Mouse (Mus musculus) intestine, embryonic 15.5 days (tissue): ENCODE measurements around the gene Adamts9. TPM values are rescaled to one million over a fixed set of nuclear protein-coding genes. Genes with fewer than 3 reads are reported as not detected.

Source experiments
- ATAC-seq: fragments of 200-750 bp; cut with Nextera tagmentation; 2 replicates; pipeline ENCODE4 v1.8.0; 2017; ENCODE audit warnings: moderate TSS enrichment, moderate library complexity
- H3K27ac ChIP-seq: fragments of 300-500 bp; sonication (generic); 2 replicates; pipeline ENCODE4 v1.5.1; 2015; ENCODE audit warnings: mild to moderate bottlenecking, inconsistent platforms
- H3K27me3 ChIP-seq: fragments of 300-500 bp; sonication (generic); replicated peaks from 2 replicates; pipeline ENCODE4 v1.6.1; 2015; ENCODE audit warnings: inconsistent platforms
- H3K36me3 ChIP-seq: fragments of 300-500 bp; sonication (generic); 2 replicates; pipeline ENCODE4 v1.6.1; 2015; ENCODE audit warnings: inconsistent platforms
- H3K4me1 ChIP-seq: fragments of 300-500 bp; sonication (generic); replicated peaks from 2 replicates; pipeline ENCODE4 v1.6.1; 2015; ENCODE audit warnings: inconsistent platforms
- H3K4me2 ChIP-seq: fragments of 300-500 bp; sonication (generic); replicated peaks from 2 replicates; pipeline ENCODE4 v1.6.1; 2015; ENCODE audit warnings: mild to moderate bottlenecking, inconsistent platforms
- H3K4me3 ChIP-seq: fragments of 300-500 bp; sonication (generic); replicated peaks from 2 replicates; pipeline ENCODE4 v1.5.1; 2015; ENCODE audit warnings: inconsistent platforms
- H3K9ac ChIP-seq: fragments of 300-500 bp; sonication (generic); 2 replicates; pipeline ENCODE4 v1.6.1; 2015; ENCODE audit warnings: inconsistent platforms
- H3K9me3 ChIP-seq: fragments of 300-500 bp; sonication (generic); 2 replicates; pipeline ENCODE4 v1.6.1; 2016; ENCODE audit warnings: inconsistent platforms
- WGBS: fragments of 180-500 bp; shearing (Covaris S2); methylation state at CpG from one replicate; pipeline ENCODE4 v1.1.7; 2015; 5-methylcytosine and 5-hydroxymethylcytosine counted together
- polyA plus RNA-seq: library from polyadenylated mRNA; unstranded; fragments of >200 nt; fragmentation: Nextera tagmentation; extraction: Ambion mirVana; gene quantifications from 2 replicates; pipeline ENCODE4 v1.2.1, GENCODE M21; 2015

The Adamts9 gene
- polyA plus RNA-seq, 1 experiment from 2014 or later = 11.2 TPM

- ATAC-seq = no peak
- no peaks in the 10 kb centered on the region for H3K9me3 ChIP-seq
- WGBS = 60% methylated on average over 4 of the region's 4 CpGs
- no peak overlapping the region for H3K9ac ChIP-seq
- H3K36me3 ChIP-seq = no peaks in the 10 kb centered on the region
- no peak overlapping the region for H3K27ac ChIP-seq
- H3K4me3 ChIP-seq = no peak overlapping the region
- H3K4me1 ChIP-seq = no peaks in the 10 kb centered on the region
- no peaks in the 10 kb centered on the region for H3K27me3 ChIP-seq
- no peak overlapping the region for H3K4me2 ChIP-seq
Measured at GRCm38 (mm10) chr6:92846614-92847013, 96.7 kb downstream of the Adamts9 start.

- H3K9ac ChIP-seq = no peak overlapping the region
- no peak for ATAC-seq
- no peak overlapping the region for H3K4me2 ChIP-seq
- no peak overlapping the region for H3K4me3 ChIP-seq
- H3K9me3 ChIP-seq = no peaks in the 10 kb centered on the region
- WGBS = 63% methylated on average over 8 of the region's 8 CpGs
- no peaks in the 10 kb centered on the region for H3K4me1 ChIP-seq
- no peaks in the 10 kb centered on the region for H3K27me3 ChIP-seq
- no peak overlapping the region for H3K27ac ChIP-seq
- no peaks in the 10 kb centered on the region for H3K36me3 ChIP-seq
Measured at GRCm38 (mm10) chr6:92845898-92846297, 97.4 kb downstream of the Adamts9 start.

- Histone ChIP-seq H3K9me3 (no peaks in the 10 kb centered on the region), H3K4me3 (no peak overlapping the region), H3K27ac (no peak overlapping the region), H3K4me2 (no peak overlapping the region), H3K27me3 (no peaks in the 10 kb centered on the region), H3K9ac (no peak overlapping the region), H3K4me1 (no peaks in the 10 kb centered on the region), H3K36me3 (no peaks in the 10 kb centered on the region)
- 93% methylated on average over 2 of the region's 2 CpGs for WGBS
- no peak for ATAC-seq
Measured at GRCm38 (mm10) chr6:92843474-92843873, 99.8 kb downstream of the Adamts9 start.

DNA sequence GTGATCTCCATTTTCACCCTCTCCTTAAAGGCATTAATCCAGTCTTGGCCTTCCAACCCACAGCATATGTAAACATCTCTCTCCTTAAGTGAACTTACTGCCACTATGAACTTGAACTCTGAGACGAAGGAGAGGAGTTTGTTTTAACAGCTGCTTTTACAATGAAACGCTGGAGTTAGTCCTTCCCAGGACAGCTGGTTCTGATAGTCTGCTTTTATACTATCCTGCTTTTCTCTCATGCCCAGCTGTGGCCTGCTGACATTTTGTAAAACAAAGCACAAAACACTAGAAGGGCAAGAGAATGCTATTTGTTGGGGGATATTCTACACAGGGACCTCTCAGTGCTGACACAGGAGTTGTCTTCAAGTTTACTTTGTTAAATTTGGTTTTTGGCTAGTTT, 101.3 kb downstream of the Adamts9 start:
- Histone ChIP-seq H3K9me3 (no peaks in the 10 kb centered on the region), H3K4me1 (no peaks in the 10 kb centered on the region), H3K27ac (no peak overlapping the region), H3K27me3 (no peaks in the 10 kb centered on the region), H3K4me2 (no peak overlapping the region), H3K9ac (no peak overlapping the region), H3K36me3 (no peaks in the 10 kb centered on the region), H3K4me3 (no peak overlapping the region)
- ATAC-seq = no peak
- WGBS = 26% methylated on average over 2 of the region's 2 CpGs

DNA sequence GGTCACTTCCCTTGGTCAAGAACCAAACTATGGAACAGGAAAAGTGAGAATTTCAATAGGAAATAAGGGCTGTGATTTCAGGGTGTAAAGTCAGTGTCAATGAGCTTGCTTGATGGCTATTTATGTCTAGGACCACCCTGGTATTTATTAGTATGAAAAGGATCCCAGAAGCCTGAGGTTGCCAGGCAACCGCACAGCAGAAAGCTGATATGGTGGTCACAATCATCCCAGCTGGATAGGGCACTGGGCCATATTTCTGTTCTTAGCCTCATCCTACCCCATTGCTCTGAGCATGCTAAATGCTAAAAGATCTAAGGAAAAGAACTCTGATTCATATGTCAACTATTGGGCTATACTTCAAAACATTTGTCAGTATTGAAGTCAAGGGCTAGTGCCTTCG, 112.2 kb downstream of the Adamts9 start:
- Histone ChIP-seq H3K27ac (no peak overlapping the region), H3K9me3 (no peaks in the 10 kb centered on the region), H3K4me1 (no peaks in the 10 kb centered on the region), H3K36me3 (no peaks in the 10 kb centered on the region), H3K9ac (no peak overlapping the region), H3K4me2 (no peak overlapping the region), H3K4me3 (no peak overlapping the region), H3K27me3 (no peaks in the 10 kb centered on the region)
- no peak for ATAC-seq
- WGBS = 93% methylated on average over 2 of the region's 2 CpGs

DNA sequence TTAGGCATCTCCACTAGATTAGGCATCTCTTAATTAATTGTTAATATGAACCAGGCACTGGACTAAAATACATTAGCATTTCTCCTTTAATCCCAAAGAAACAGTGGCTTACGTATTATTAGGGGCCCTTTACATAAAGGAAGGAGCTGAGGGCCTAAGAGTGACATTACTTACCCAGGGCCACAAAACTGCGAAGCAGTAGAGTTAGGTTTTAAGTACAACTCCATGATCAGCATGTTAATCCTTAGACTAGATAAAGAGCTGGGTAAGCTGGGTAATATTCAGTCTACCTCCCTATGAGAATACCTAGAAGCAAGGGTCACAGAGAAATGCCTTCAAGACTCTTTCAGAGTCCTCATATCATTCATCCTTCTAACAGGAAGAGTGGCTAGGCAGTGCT, 114.1 kb downstream of the Adamts9 start:
- H3K27ac ChIP-seq = no peak overlapping the region
- no peaks in the 10 kb centered on the region for H3K27me3 ChIP-seq
- no peaks in the 10 kb centered on the region for H3K9me3 ChIP-seq
- ATAC-seq = no peak
- H3K4me2 ChIP-seq = no peak overlapping the region
- no peak overlapping the region for H3K4me3 ChIP-seq
- no peaks in the 10 kb centered on the region for H3K4me1 ChIP-seq
- WGBS = 94% methylated on average over 2 of the region's 2 CpGs
- no peaks in the 10 kb centered on the region for H3K36me3 ChIP-seq
- no peak overlapping the region for H3K9ac ChIP-seq

DNA sequence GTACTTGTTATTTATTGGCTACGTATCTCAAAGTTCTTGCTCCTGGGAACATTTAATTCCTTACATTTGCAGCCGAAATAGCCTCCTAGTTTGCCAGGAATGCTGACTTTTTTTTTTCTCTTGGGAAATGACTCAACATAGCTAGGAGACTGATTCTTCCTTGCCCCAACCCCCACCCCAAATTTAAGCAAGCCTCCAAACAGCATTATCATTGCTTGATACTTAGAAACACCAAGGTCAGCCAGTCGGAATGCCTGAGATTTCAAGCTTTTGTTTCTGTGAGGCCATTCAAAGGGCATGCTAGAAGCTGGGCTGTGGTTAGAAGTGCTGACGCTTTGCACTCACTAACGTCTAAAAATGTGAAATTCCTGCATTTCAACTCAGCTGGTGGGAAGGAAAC, 115.9 kb downstream of the Adamts9 start:
- Histone ChIP-seq H3K4me1 (no peaks in the 10 kb centered on the region), H3K9ac (no peak overlapping the region), H3K9me3 (no peaks in the 10 kb centered on the region), H3K27me3 (no peaks in the 10 kb centered on the region), H3K4me2 (no peak overlapping the region), H3K27ac (no peak overlapping the region), H3K36me3 (no peaks in the 10 kb centered on the region), H3K4me3 (no peak overlapping the region)
- 59% methylated on average over 5 of the region's 5 CpGs for WGBS
- no peak for ATAC-seq

- H3K4me1 ChIP-seq = no peaks in the 10 kb centered on the region
- no peak overlapping the region for H3K9ac ChIP-seq
- H3K36me3 ChIP-seq = no peaks in the 10 kb centered on the region
- H3K9me3 ChIP-seq = no peaks in the 10 kb centered on the region
- no peak for ATAC-seq
- no peak overlapping the region for H3K4me2 ChIP-seq
- WGBS = 80% methylated on average over 5 of the region's 5 CpGs
- H3K27me3 ChIP-seq = no peaks in the 10 kb centered on the region
- H3K4me3 ChIP-seq = no peak overlapping the region
- no peak overlapping the region for H3K27ac ChIP-seq
Measured at GRCm38 (mm10) chr6:92826561-92826960, 116.7 kb downstream of the Adamts9 start.

DNA sequence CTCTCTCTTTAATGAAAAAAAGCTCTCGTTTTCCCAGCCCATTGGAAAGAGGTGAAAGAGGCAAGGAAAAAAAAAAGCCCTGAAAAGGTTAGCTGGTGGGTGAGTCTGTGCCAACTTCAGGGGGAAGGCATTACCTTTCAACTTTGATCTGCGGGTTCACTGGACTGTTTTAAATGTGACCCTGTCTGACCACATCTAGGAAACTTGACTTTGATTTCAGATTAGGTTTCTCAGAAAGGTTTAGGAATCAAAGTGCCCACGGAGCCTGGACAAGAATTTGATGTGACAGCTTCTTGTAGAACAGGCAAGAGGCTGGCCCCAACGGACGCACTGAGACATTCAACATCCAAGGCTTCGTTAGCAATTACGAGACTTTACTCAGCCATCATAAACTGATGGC, 119.3 kb downstream of the Adamts9 start:
- Histone ChIP-seq H3K27ac (no peak overlapping the region), H3K27me3 (no peaks in the 10 kb centered on the region), H3K4me3 (no peak overlapping the region), H3K36me3 (no peaks in the 10 kb centered on the region), H3K9me3 (no peaks in the 10 kb centered on the region), H3K4me2 (no peak overlapping the region), H3K4me1 (no peaks in the 10 kb centered on the region), H3K9ac (no peak overlapping the region)
- no peak for ATAC-seq
- 88% methylated on average over 7 of the region's 7 CpGs for WGBS

- Histone ChIP-seq H3K9ac (no peak overlapping the region), H3K4me2 (no peak overlapping the region), H3K36me3 (no peaks in the 10 kb centered on the region), H3K4me1 (no peaks in the 10 kb centered on the region), H3K4me3 (no peak overlapping the region), H3K27me3 (no peaks in the 10 kb centered on the region), H3K9me3 (no peaks in the 10 kb centered on the region), H3K27ac (no peak overlapping the region)
- WGBS = 71% methylated on average over 6 of the region's 6 CpGs
- no peak for ATAC-seq
Measured at GRCm38 (mm10) chr6:92822006-92822405, 121.3 kb downstream of the Adamts9 start.

DNA sequence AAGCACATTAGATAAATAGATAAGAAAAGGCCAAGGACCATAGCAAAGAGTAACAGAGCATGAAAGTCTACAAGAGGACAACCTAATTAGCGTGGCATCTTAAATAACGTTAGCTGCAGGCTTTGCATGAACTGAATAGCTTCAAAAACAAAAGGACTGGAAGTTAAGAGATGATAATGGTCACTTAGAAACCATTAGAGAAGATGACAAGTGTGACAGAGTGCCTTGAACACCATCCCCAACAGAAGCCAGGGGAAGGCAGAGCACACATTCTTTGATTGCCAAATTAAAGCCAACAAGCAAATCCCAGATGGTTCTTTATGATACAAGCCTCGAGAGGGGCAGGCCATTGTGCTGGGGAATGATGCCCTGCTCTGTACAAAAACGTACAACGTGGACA, 121.7 kb downstream of the Adamts9 start:
- Histone ChIP-seq H3K9me3 (no peaks in the 10 kb centered on the region), H3K4me2 (no peak overlapping the region), H3K36me3 (no peaks in the 10 kb centered on the region), H3K27ac (no peak overlapping the region), H3K4me3 (no peak overlapping the region), H3K4me1 (no peaks in the 10 kb centered on the region), H3K27me3 (no peaks in the 10 kb centered on the region), H3K9ac (no peak overlapping the region)
- 80% methylated on average over 5 of the region's 5 CpGs for WGBS
- no peak for ATAC-seq

GRCm38 (mm10) chr6:92817661-92818060, 125.6 kb downstream of the Adamts9 start:
- H3K27ac ChIP-seq = no peak overlapping the region
- H3K4me1 ChIP-seq = 0 out of 2 replicates have a peak, but pooled peaks cover 4% of the 10 kb centered on the region
- no peak overlapping the region for H3K4me3 ChIP-seq
- H3K27me3 ChIP-seq = no peaks in the 10 kb centered on the region
- 69% methylated on average over 8 of the region's 8 CpGs for WGBS
- H3K36me3 ChIP-seq = no peaks in the 10 kb centered on the region
- no peak for ATAC-seq
- H3K9me3 ChIP-seq = no peaks in the 10 kb centered on the region
- H3K4me2 ChIP-seq = no peak overlapping the region
- no peak overlapping the region for H3K9ac ChIP-seq

DNA sequence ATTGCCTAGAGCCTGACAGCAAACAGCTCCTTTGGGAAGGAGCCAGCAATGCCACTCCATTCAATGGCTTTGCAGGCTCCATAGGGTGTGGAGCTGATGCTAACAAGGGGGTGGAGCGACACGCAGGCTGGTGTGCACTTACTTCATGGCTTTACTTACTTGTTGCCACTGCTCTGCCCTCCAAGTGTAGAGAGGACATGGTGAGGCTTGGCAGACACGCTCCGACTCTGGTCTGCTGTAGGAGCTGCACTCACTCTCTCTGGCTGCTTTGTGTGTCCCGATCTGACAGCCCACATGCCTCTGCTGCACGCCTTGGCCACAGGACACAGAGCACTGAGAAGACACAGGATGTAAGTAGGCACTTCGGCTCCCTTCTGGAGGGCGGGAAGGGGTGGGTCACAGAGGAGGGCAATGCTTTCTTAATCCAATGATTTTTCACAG, 127.0 kb downstream of the Adamts9 start, which contains the start of gene A730049H05Rik:
Gene A730049H05Rik (plus strand): TSS at position 168 of the 441 bp plus-strand sequence.
- H3K27me3 ChIP-seq = no peaks in the 10 kb centered on the region
- H3K36me3 ChIP-seq = no peaks in the 10 kb centered on the region
- H3K4me1 ChIP-seq = 0 out of 2 replicates have a peak, but pooled peaks cover 4% of the 10 kb centered on the region
- no peak within 1 kb of the TSS for H3K9ac ChIP-seq
- H3K4me2 ChIP-seq = 0 out of 2 replicates have a peak within 1 kb of the TSS, but pooled peaks have one; percentile 10
- H3K9me3 ChIP-seq = no peaks in the 10 kb centered on the region
- H3K4me3 ChIP-seq = no peak within 1 kb of the TSS
- 29% methylated on average over 8 of the region's 8 CpGs for WGBS
- ATAC-seq = no peak
- H3K27ac ChIP-seq = no peak within 1 kb of the TSS
